Mouse (Mus musculus): Measurements from ENCODE around the gene Lrrc8c. TPM values are rescaled to one million over a fixed set of nuclear protein-coding genes. Genes with fewer than 3 reads are reported as not detected.
"Not testable (repeated sequence)": the region's sequence is repeated elsewhere in the genome, so short reads cannot be mapped to it uniquely, and the experiment has no call there.

Gene Lrrc8c
- total RNA-seq, 1 experiment = 9.4 TPM

DNA sequence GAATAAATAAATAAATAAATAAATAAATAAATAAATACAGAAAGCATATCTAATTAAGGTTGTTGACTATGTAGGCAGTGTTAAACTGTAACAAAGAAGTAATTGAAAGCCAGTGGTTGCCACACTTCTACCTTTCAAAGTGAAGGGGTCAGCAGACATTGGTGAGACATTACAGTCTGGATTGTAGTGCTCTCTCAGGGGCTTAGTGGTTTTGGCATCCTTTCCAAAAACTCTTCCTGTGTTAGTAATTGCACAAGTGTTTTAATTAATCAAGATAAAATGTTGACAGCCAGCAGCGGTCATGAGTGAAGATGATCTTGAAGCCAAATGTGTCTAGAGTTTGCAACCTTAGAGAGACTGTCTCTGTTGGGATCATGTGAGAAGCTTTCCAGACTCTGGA lies 110.8 kb downstream of the Lrrc8c start:
- no peaks in the 10 kb centered on the region for H3K9me3 ChIP-seq (ENCODE audit: control insufficient read depth, insufficient read depth, low read depth, low read length)
- no peak overlapping the region for H3K27ac ChIP-seq (ENCODE audit: insufficient read depth, low read depth, low read length, poor library complexity, severe bottlenecking)
- H3K4me3 ChIP-seq (ENCODE audit: insufficient read depth in 1 of 2, low read depth in 1 of 2, low read length in 2 of 2, poor library complexity in 1 of 2, severe bottlenecking in 1 of 2) = no peak overlapping the region
- H3K9ac ChIP-seq (ENCODE audit: insufficient read depth, low read depth, low read length, poor library complexity, severe bottlenecking) = no peak overlapping the region
- H3K36me3 ChIP-seq (ENCODE audit: control insufficient read depth, insufficient read depth, low read length, poor library complexity, severe bottlenecking) = no peaks in the 10 kb centered on the region
- no peaks in the 10 kb centered on the region for H3K4me1 ChIP-seq (ENCODE audit: control insufficient read depth in 2 of 2, insufficient read depth in 2 of 2, low read length in 2 of 2, poor library complexity in 1 of 2)
- TF ChIP-seq CHD2 (IDR thresholded peaks at IDR 0.05; ENCODE audit: low read depth, low read length) = no peak
- no peak for TF ChIP-seq MAFK (IDR thresholded peaks at IDR 0.05; ENCODE audit: insufficient read depth, low read depth, low read length)
- TF ChIP-seq ZNF384 (IDR thresholded peaks at IDR 0.05; ENCODE audit: low read depth, low read length) = no peak
- DNase-seq (ENCODE audit: low read depth, low spot score) = no peak
- in situ Hi-C loops (cut with MboI; ENCODE audit: low sequenced_read_pairs in 2 of 2, unreplicated experiment in 2 of 2) = no loop called here

GRCm38 (mm10) chr5:105632066-105632465 lies 112.9 kb downstream of the Lrrc8c start:
- Histone ChIP-seq H3K9ac (ENCODE audit: insufficient read depth, low read depth, low read length, poor library complexity, severe bottlenecking) (no peak overlapping the region), H3K36me3 (ENCODE audit: control insufficient read depth, insufficient read depth, low read length, poor library complexity, severe bottlenecking) (no peaks in the 10 kb centered on the region), H3K27ac (ENCODE audit: insufficient read depth, low read depth, low read length, poor library complexity, severe bottlenecking) (no peak overlapping the region), H3K9me3 (ENCODE audit: control insufficient read depth, insufficient read depth, low read depth, low read length) (no peaks in the 10 kb centered on the region), H3K4me1 (ENCODE audit: control insufficient read depth in 2 of 2, insufficient read depth in 2 of 2, low read length in 2 of 2, poor library complexity in 1 of 2) (peaks cover 0 to 4% of the 10 kb centered on the region in 2 experiments; a peak in 1 of 4 replicates), H3K4me3 (ENCODE audit: insufficient read depth in 1 of 2, low read depth in 1 of 2, low read length in 2 of 2, poor library complexity in 1 of 2, severe bottlenecking in 1 of 2) (no peak overlapping the region)
- DNase-seq (ENCODE audit: low read depth, low spot score) = no peak
- in situ Hi-C loops (cut with MboI; ENCODE audit: low sequenced_read_pairs in 2 of 2, unreplicated experiment in 2 of 2) = no loop called here
- TF ChIP-seq MAFK (IDR thresholded peaks at IDR 0.05; ENCODE audit: insufficient read depth, low read depth, low read length) = no peak

GRCm38 (mm10) chr5:105635576-105635975 lies 116.4 kb downstream of the Lrrc8c start:
- Histone ChIP-seq H3K36me3 (ENCODE audit: control insufficient read depth, insufficient read depth, low read length, poor library complexity, severe bottlenecking) (no peaks in the 10 kb centered on the region), H3K9ac (ENCODE audit: insufficient read depth, low read depth, low read length, poor library complexity, severe bottlenecking) (no peak overlapping the region), H3K9me3 (ENCODE audit: control insufficient read depth, insufficient read depth, low read depth, low read length) (no peaks in the 10 kb centered on the region), H3K27ac (ENCODE audit: insufficient read depth, low read depth, low read length, poor library complexity, severe bottlenecking) (no peak overlapping the region), H3K4me1 (ENCODE audit: control insufficient read depth in 2 of 2, insufficient read depth in 2 of 2, low read length in 2 of 2, poor library complexity in 1 of 2) (peaks cover 0 to 4% of the 10 kb centered on the region in 2 experiments; a peak in 1 of 4 replicates), H3K4me3 (ENCODE audit: insufficient read depth in 1 of 2, low read depth in 1 of 2, low read length in 2 of 2, poor library complexity in 1 of 2, severe bottlenecking in 1 of 2) (no peak overlapping the region)
- DNase-seq (ENCODE audit: low read depth, low spot score) = no peak
- TF ChIP-seq ZNF384 (IDR thresholded peaks at IDR 0.05; ENCODE audit: low read depth, low read length) (no peak), MAFK (IDR thresholded peaks at IDR 0.05; ENCODE audit: insufficient read depth, low read depth, low read length) (no peak), ZC3H11A (IDR thresholded peaks at IDR 0.05; ENCODE audit: borderline replicate concordance, low read depth, low read length) (no peak), CHD2 (IDR thresholded peaks at IDR 0.05; ENCODE audit: low read depth, low read length) (no peak), HCFC1 (IDR thresholded peaks at IDR 0.05; ENCODE audit: borderline replicate concordance, insufficient read depth, low read length) (no peak)
- in situ Hi-C loops (cut with MboI; ENCODE audit: low sequenced_read_pairs in 2 of 2, unreplicated experiment in 2 of 2) = no loop called here

GRCm38 (mm10) chr5:105636484-105637191 lies 117.5 kb downstream of the Lrrc8c start:
- Histone ChIP-seq H3K9me3 (ENCODE audit: control insufficient read depth, insufficient read depth, low read depth, low read length) (no peaks in the 10 kb centered on the region), H3K4me1 (ENCODE audit: control insufficient read depth in 2 of 2, insufficient read depth in 2 of 2, low read length in 2 of 2, poor library complexity in 1 of 2) (peaks cover 0 to 4% of the 10 kb centered on the region in 2 experiments; a peak in 1 of 4 replicates), H3K27ac (ENCODE audit: insufficient read depth, low read depth, low read length, poor library complexity, severe bottlenecking) (no peak overlapping the region), H3K4me3 (ENCODE audit: insufficient read depth in 1 of 2, low read depth in 1 of 2, low read length in 2 of 2, poor library complexity in 1 of 2, severe bottlenecking in 1 of 2) (peak overlapping the region in 1 of 2 experiments; percentile 11; a peak in 1 of 4 replicates), H3K36me3 (ENCODE audit: control insufficient read depth, insufficient read depth, low read length, poor library complexity, severe bottlenecking) (no peaks in the 10 kb centered on the region), H3K9ac (ENCODE audit: insufficient read depth, low read depth, low read length, poor library complexity, severe bottlenecking) (no peak overlapping the region)
- TF ChIP-seq MAFK (IDR thresholded peaks at IDR 0.05; ENCODE audit: insufficient read depth, low read depth, low read length) = no peak
- TF ChIP-seq ZNF384 (IDR thresholded peaks at IDR 0.05; ENCODE audit: low read depth, low read length) = no peak
- no peak for TF ChIP-seq CHD2 (IDR thresholded peaks at IDR 0.05; ENCODE audit: low read depth, low read length)
- TF ChIP-seq ZC3H11A (IDR thresholded peaks at IDR 0.05; ENCODE audit: borderline replicate concordance, low read depth, low read length) = no peak
- no peak for TF ChIP-seq HCFC1 (IDR thresholded peaks at IDR 0.05; ENCODE audit: borderline replicate concordance, insufficient read depth, low read length)
- in situ Hi-C loops (cut with MboI; ENCODE audit: low sequenced_read_pairs in 2 of 2, unreplicated experiment in 2 of 2) = no loop called here
- peak; percentile 59 for DNase-seq (ENCODE audit: low read depth, low spot score)

GRCm38 (mm10) chr5:105638266-105638665 lies 119.1 kb downstream of the Lrrc8c start:
- DNase-seq (ENCODE audit: low read depth, low spot score); H3K4me1 ChIP-seq (ENCODE audit: control insufficient read depth in 2 of 2, insufficient read depth in 2 of 2, low read length in 2 of 2, poor library complexity in 1 of 2); H3K27ac ChIP-seq (ENCODE audit: insufficient read depth, low read depth, low read length, poor library complexity, severe bottlenecking); H3K9ac ChIP-seq (ENCODE audit: insufficient read depth, low read depth, low read length, poor library complexity, severe bottlenecking); H3K9me3 ChIP-seq (ENCODE audit: control insufficient read depth, insufficient read depth, low read depth, low read length); H3K36me3 ChIP-seq (ENCODE audit: control insufficient read depth, insufficient read depth, low read length, poor library complexity, severe bottlenecking); H3K4me3 ChIP-seq (ENCODE audit: insufficient read depth in 1 of 2, low read depth in 1 of 2, low read length in 2 of 2, poor library complexity in 1 of 2, severe bottlenecking in 1 of 2); in situ Hi-C loops (cut with MboI; ENCODE audit: low sequenced_read_pairs in 2 of 2, unreplicated experiment in 2 of 2): not testable (repeated sequence)
